Mouse (Mus musculus): ENCODE measurements at regions not wholly inside any gene's neighbourhood (a gene's known extent, or its start where the extent isn't known, plus 50 kb on each side); places are given as distances from the start of the nearest gene placed in this dataset.

DNA sequence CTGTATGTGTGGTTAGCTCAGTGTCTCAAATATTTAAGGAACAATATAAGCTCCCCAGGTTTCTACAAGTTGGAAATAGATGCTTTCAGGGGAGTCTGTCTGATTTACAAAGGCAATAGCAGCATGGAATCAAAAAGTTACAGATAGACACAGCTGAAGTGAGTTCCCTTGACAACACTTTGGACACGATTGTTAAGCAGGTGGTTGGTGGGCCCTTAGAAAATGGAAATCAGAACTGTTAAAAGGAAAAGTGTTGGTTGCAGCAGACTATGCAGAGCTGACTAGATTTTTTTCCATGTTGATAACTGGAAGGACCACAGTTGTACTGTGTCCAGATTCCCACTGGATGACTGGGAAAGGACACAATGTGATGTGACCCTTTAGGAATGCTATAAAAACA, 536.6 kb upstream of the Arid1b start:
- no peak overlapping the region for H3K27ac ChIP-seq (ENCODE audit: insufficient read depth, low read length)
- WGBS, result 10% methylated on average over 1 of the region's 1 CpGs
- no peak overlapping the region for H3K4me3 ChIP-seq (replicated peaks; ENCODE audit: insufficient read depth, low read depth, low read length)
- TF ChIP-seq CTCF (IDR thresholded peaks at IDR 0.05; ENCODE audit: borderline replicate concordance, insufficient read depth, low read depth, low read length) (no peak), POLR2A (IDR thresholded peaks at IDR 0.05; ENCODE audit: borderline replicate concordance, insufficient read depth, low read length) (no peak)
- DNase-seq, result no peak
- no peaks in the 10 kb centered on the region for H3K4me1 ChIP-seq (ENCODE audit: control insufficient read depth, insufficient read depth, low read length)
- H3K27me3 ChIP-seq (ENCODE audit: control insufficient read depth, insufficient read depth, low read length), result no peaks in the 10 kb centered on the region; the same call in 1 of the 2 replicates

DNA sequence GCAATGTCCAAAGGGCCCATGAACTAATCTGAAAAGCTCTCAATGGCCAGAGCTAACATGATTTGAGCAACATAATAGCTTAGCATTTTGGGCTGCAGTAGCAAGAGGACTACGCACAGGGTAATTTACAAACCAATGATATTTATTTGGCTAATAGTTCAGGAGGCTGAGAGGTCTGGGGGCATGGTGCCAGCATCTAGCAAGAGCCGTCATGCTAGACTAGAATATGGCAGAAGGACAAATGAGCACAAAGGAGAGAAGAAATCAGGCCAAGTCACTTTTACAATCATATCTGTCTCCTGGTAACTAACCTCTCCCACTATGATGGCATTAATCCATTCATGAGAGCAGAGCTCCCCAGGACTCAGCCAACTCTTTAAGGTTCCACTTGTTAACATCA, 532.6 kb upstream of the Arid1b start:
- no peak overlapping the region for H3K27ac ChIP-seq (ENCODE audit: insufficient read depth, low read length)
- no peak overlapping the region for H3K4me3 ChIP-seq (replicated peaks; ENCODE audit: insufficient read depth, low read depth, low read length)
- no peak for TF ChIP-seq CTCF (IDR thresholded peaks at IDR 0.05; ENCODE audit: borderline replicate concordance, insufficient read depth, low read depth, low read length)
- no peak for TF ChIP-seq POLR2A (IDR thresholded peaks at IDR 0.05; ENCODE audit: borderline replicate concordance, insufficient read depth, low read length)
- no peaks in the 10 kb centered on the region; the same call in 1 of the 2 replicates for H3K27me3 ChIP-seq (ENCODE audit: control insufficient read depth, insufficient read depth, low read length)
- H3K4me1 ChIP-seq (ENCODE audit: control insufficient read depth, insufficient read depth, low read length), result no peaks in the 10 kb centered on the region
- 17% methylated on average over 2 of the region's 2 CpGs for WGBS
- peak in 1 of 2 experiments; percentile 1 for DNase-seq

DNA sequence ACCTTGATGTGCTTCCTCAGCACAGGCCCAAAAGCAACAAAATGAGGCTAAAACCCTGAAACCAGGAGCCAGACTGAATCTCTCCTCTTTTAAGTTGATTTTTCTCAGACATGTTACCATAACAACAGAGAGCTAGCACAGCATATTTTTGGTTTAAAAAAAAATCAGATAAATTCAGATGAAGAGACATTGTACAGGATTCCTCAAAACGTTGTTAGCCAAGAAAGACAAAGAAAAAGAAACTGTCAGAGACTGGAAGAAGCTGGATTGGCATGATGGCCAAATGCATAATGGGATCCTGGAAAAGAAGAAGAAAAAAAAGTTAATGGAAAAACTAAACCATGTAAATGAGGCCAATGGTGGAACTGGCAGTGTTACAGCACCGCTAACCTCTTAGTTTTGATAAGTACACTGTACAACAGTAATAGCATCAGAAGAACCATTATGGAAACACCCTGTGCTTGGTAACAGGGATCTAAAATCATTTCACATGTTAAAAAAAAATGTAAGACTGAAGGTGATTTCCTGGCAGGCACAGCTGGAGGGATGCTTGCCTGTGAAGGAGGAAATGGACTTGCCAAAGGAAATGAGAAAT, 529.7 kb upstream of the Arid1b start:
- H3K27ac ChIP-seq (ENCODE audit: insufficient read depth, low read length), result no peak overlapping the region
- H3K4me3 ChIP-seq (replicated peaks; ENCODE audit: insufficient read depth, low read depth, low read length), result no peak overlapping the region
- 50% methylated on average over 2 of the region's 2 CpGs for WGBS
- no peaks in the 10 kb centered on the region for H3K4me1 ChIP-seq (ENCODE audit: control insufficient read depth, insufficient read depth, low read length)
- TF ChIP-seq POLR2A (IDR thresholded peaks at IDR 0.05; ENCODE audit: borderline replicate concordance, insufficient read depth, low read length), result no peak
- TF ChIP-seq CTCF (IDR thresholded peaks at IDR 0.05; ENCODE audit: borderline replicate concordance, insufficient read depth, low read depth, low read length), result no peak
- no peak for DNase-seq
- no peaks in the 10 kb centered on the region; the same call in 1 of the 2 replicates for H3K27me3 ChIP-seq (ENCODE audit: control insufficient read depth, insufficient read depth, low read length)

DNA sequence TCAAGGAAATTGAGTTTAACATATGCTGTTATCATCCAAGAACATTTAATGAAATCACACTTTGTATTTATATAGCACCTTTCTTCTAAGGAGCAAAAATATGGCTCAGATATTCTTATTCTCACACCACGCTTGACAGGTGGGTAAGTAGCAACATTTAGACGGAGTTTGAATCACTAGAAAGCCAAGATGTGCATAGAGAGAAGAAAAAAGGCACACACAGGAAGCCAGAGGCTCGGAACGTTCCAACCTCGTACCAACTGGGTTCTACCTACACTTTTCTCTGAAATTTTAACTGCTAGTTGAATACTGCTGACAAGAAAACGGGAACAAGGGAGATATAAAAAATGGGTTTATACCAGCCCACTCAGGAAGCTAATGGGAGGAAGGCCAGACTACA, 528.4 kb upstream of the Arid1b start:
- no peaks in the 10 kb centered on the region for H3K27me3 ChIP-seq (ENCODE audit: control insufficient read depth, insufficient read depth, low read length)
- WGBS, result 90% methylated on average over 6 of the region's 6 CpGs
- TF ChIP-seq CTCF (IDR thresholded peaks at IDR 0.05; ENCODE audit: borderline replicate concordance, insufficient read depth, low read depth, low read length) (no peak), POLR2A (IDR thresholded peaks at IDR 0.05; ENCODE audit: borderline replicate concordance, insufficient read depth, low read length) (no peak)
- H3K4me3 ChIP-seq (replicated peaks; ENCODE audit: insufficient read depth, low read depth, low read length), result no peak overlapping the region
- H3K27ac ChIP-seq (ENCODE audit: insufficient read depth, low read length), result no peak overlapping the region
- no peaks in the 10 kb centered on the region for H3K4me1 ChIP-seq (ENCODE audit: control insufficient read depth, insufficient read depth, low read length)
- no peak for DNase-seq

DNA sequence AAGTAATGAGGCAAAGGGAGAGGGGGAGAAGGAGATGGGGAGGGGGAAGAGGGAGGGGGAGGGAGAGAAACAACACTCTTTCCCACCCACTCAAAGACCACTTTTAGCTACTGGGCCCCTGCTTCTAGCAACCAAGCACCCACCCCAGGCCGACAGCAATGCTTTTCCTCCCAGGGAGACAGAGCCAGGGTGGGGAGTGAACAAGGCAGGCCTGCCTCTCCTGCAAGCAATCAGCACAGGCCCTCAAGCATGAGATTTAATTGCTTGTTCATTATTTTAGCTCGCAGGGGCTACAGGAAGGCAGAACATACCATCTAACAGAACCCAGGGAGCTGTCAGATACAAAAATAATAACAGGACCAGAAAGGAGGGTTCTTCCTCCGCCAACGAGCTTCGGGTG, 521.7 kb upstream of the Arid1b start:
- TF ChIP-seq POLR2A (IDR thresholded peaks at IDR 0.05; ENCODE audit: borderline replicate concordance, insufficient read depth, low read length) (no peak), CTCF (IDR thresholded peaks at IDR 0.05; ENCODE audit: borderline replicate concordance, insufficient read depth, low read depth, low read length) (no peak)
- WGBS, result 69% methylated on average over 5 of the region's 5 CpGs
- Histone ChIP-seq H3K4me3 (replicated peaks; ENCODE audit: insufficient read depth, low read depth, low read length) (no peak overlapping the region), H3K27me3 (ENCODE audit: control insufficient read depth, insufficient read depth, low read length) (no peaks in the 10 kb centered on the region), H3K27ac (ENCODE audit: insufficient read depth, low read length) (no peak overlapping the region), H3K4me1 (ENCODE audit: control insufficient read depth, insufficient read depth, low read length) (no peaks in the 10 kb centered on the region)
- no peak for DNase-seq

DNA sequence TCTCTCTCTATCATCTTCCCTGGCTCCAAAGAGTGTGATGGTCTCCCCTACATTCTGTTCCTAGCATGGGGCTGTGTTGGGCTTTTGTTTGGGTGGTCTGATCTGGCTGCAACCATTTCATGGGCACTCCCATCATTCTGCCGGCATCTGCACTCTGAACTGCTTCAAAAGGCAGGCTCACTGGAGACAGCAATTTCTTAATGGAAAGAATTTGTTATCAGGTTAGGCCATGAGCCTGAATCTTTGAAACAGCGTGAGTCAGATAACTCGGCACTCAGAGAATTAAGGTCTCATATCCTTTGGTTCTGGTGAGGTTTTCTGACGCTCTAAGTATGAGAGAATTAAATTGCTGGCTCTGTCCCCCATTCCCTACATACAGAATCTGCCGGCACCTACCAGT, 519.8 kb upstream of the Arid1b start:
- no peaks in the 10 kb centered on the region for H3K27me3 ChIP-seq (ENCODE audit: control insufficient read depth, insufficient read depth, low read length)
- DNase-seq, result no peak
- 70% methylated on average over 5 of the region's 5 CpGs for WGBS
- no peaks in the 10 kb centered on the region for H3K4me1 ChIP-seq (ENCODE audit: control insufficient read depth, insufficient read depth, low read length)
- H3K27ac ChIP-seq (ENCODE audit: insufficient read depth, low read length), result no peak overlapping the region
- H3K4me3 ChIP-seq (replicated peaks; ENCODE audit: insufficient read depth, low read depth, low read length), result no peak overlapping the region
- no peak for TF ChIP-seq POLR2A (IDR thresholded peaks at IDR 0.05; ENCODE audit: borderline replicate concordance, insufficient read depth, low read length)

DNA sequence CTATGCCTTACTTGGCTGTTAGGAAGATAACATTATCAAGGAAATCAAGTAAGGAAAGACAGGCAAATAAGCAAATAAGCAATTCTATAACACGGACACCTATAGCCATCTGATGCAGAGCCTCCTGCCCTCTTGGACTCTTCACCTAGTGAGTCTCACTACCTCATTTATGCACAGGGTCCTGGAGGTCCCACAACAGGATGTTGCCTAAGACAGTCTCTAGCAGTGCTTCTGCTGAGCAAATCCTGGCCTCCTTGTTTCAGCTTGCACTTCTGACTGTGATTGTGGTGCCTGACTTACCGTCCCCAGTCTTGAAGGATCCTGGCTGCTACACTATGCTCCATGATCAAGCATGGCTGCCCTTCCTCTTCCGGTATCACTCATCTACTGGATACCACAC, 518.5 kb upstream of the Arid1b start:
- Histone ChIP-seq H3K4me3 (replicated peaks; ENCODE audit: insufficient read depth, low read depth, low read length) (no peak overlapping the region), H3K27ac (ENCODE audit: insufficient read depth, low read length) (no peak overlapping the region), H3K4me1 (ENCODE audit: control insufficient read depth, insufficient read depth, low read length) (no peaks in the 10 kb centered on the region), H3K27me3 (ENCODE audit: control insufficient read depth, insufficient read depth, low read length) (no peaks in the 10 kb centered on the region)
- 92% methylated on average over 3 of the region's 3 CpGs for WGBS
- TF ChIP-seq POLR2A (IDR thresholded peaks at IDR 0.05; ENCODE audit: borderline replicate concordance, insufficient read depth, low read length) (no peak), CTCF (IDR thresholded peaks at IDR 0.05; ENCODE audit: borderline replicate concordance, insufficient read depth, low read depth, low read length) (no peak)
- DNase-seq, result no peak

DNA sequence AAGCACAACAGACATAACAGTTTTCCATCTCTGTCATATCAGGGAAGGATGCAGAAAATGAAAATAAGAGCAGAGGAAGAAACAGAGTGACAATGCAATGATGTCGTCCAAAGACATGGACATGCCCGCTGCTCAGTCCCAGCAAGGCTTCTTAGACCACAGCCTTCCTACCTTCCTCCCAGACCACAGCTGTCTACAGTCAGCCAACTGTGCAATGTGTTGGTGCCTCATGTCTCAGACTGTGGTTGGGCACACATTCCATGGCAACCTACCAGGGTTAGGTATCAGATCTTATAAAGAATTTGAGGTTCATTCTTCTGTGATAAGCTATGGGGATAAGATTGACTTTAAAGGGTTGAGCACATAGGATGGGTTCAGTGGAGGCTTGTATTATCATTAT, 499.7 kb upstream of the Arid1b start:
- 97% methylated on average over 2 of the region's 2 CpGs for WGBS
- Histone ChIP-seq H3K4me1 (ENCODE audit: control insufficient read depth, insufficient read depth, low read length) (peaks cover 4% of the 10 kb centered on the region; the same call in 1 of the 2 replicates), H3K27ac (ENCODE audit: insufficient read depth, low read length) (no peak overlapping the region), H3K4me3 (replicated peaks; ENCODE audit: insufficient read depth, low read depth, low read length) (no peak overlapping the region), H3K27me3 (ENCODE audit: control insufficient read depth, insufficient read depth, low read length) (no peaks in the 10 kb centered on the region)
- DNase-seq, result no peak
- TF ChIP-seq CTCF (IDR thresholded peaks at IDR 0.05; ENCODE audit: borderline replicate concordance, insufficient read depth, low read depth, low read length), result no peak
- TF ChIP-seq POLR2A (IDR thresholded peaks at IDR 0.05; ENCODE audit: borderline replicate concordance, insufficient read depth, low read length), result no peak

Data from cerebellum, adult 2 months (tissue).